Mouse (Mus musculus) heart, adult 2 months (tissue): ENCODE data around the gene Snrnp35. TPM values are rescaled to one million over a fixed set of nuclear protein-coding genes. Genes with fewer than 3 reads are reported as not detected.
A peak's percentile ranks its signal among the peaks of the same experiment; 100 is the strongest.

Experiments
- DNase-seq, 2 experiments: peaks; one replicate each; pipeline ENCODE4 v3.0.0; 2021
- H3K27ac ChIP-seq: fragments of 200-600 bp; 2 replicates; pipeline ENCODE4 v1.8.1; 2022
- H3K27me3 ChIP-seq: fragments of 200-500 bp; 2 replicates; pipeline ENCODE4 v1.6.1; 2012; ENCODE audit warnings: mild to moderate bottlenecking, low read length, inconsistent platforms, mixed read lengths; ENCODE audit not compliant: control insufficient read depth, insufficient read depth
- H3K36me3 ChIP-seq: fragments of 200-500 bp; 2 replicates; pipeline ENCODE4 v1.6.1; 2012; ENCODE audit warnings: low read length, inconsistent platforms; ENCODE audit not compliant: control insufficient read depth, insufficient read depth
- H3K4me1 ChIP-seq: fragments of 200-500 bp; 2 replicates; pipeline ENCODE4 v1.6.1; 2011; ENCODE audit warnings: low read length; ENCODE audit not compliant: control insufficient read depth, insufficient read depth
- H3K4me3 ChIP-seq: fragments of 200-600 bp; 2 replicates; pipeline ENCODE4 v1.8.1; 2022
- H3K79me2 ChIP-seq: fragments of 200-500 bp; replicated peaks from 2 replicates; pipeline ENCODE4 v1.6.1; 2012; ENCODE audit warnings: mild to moderate bottlenecking, inconsistent platforms, low read length, moderate library complexity, mixed read lengths; ENCODE audit not compliant: control insufficient read depth, insufficient read depth
- H3K9ac ChIP-seq: fragments of 200-500 bp; 2 replicates; pipeline ENCODE4 v1.6.1; 2012; ENCODE audit warnings: low read depth, mild to moderate bottlenecking, control low read depth, inconsistent platforms, low read length, mixed read lengths
- CTCF ChIP-seq: fragments of 200-600 bp; IDR thresholded peaks from 2 replicates; pipeline ENCODE4 v1.8.1; 2022; ENCODE audit warnings: antibody characterized with exemption, mild to moderate bottlenecking, moderate library complexity
- EP300 ChIP-seq: fragments of 200-500 bp; IDR thresholded peaks from 2 replicates; pipeline ENCODE4 v1.6.1; 2011; ENCODE audit warnings: low read depth, low read length, control low read depth; ENCODE audit not compliant: insufficient read depth
- POLR2A ChIP-seq: fragments of 200-500 bp; IDR thresholded peaks from 2 replicates; pipeline ENCODE4 v1.6.1; 2011; ENCODE audit warnings: mild to moderate bottlenecking, low read depth, low read length, control low read depth; ENCODE audit not compliant: insufficient read depth
- WGBS: fragments of 180-500 bp; shearing (Covaris S2); methylation state at CpG from one replicate; pipeline ENCODE4 v1.1.7; 2018; 5-methylcytosine and 5-hydroxymethylcytosine counted together
- intact Hi-C: fragments of 180-260 bp; cut with DNase I; formaldehyde crosslinking; loops from one replicate; pipeline ENCODE4 v1.15.1; 2025
- polyA plus RNA-seq: library from polyadenylated mRNA; depleted of rRNA; stranded (reverse); fragments of >200 nt; gene quantifications from 2 replicates; pipeline ENCODE4 v1.2.3, GENCODE M21; 2012
- total RNA-seq, 2 experiments: library from RNA; stranded (reverse); gene quantifications; 2 replicates each; pipeline ENCODE4 v1.2.3; 2021

Snrnp35 gene
- total and polyA plus RNA-seq, 3 experiments, result 2.4 to 14.5 (median 10.5) TPM

DNA sequence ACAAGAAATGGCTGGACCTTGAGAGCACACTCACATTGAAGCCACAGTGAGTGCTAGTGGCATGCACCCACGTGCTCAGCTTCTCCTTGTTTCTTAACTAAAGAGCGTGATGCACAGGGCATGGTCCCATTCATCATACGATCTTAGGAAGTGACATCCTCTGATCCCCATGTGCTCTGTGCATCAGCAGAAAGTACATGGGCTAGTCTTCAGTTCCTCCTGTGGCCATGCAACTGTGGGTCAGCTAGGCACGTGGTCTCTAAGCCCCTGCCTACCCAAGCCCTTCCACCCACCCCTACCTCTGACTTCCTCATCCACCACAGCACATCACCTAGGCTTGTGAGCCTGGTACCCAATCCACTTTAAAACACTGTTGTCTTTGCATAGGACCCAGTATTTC is 9.7 kb downstream of the Snrnp35 start:
- H3K27me3 ChIP-seq, result no peaks in the 10 kb centered on the region

GRCm38 (mm10) chr5:124493455-124493854 is 10.5 kb downstream of the Snrnp35 start:
- Histone ChIP-seq H3K79me2 (no peaks in the 10 kb centered on the region), H3K4me3 (no peak overlapping the region), H3K27ac (no peak overlapping the region), H3K9ac (no peak overlapping the region), H3K27me3 (no peaks in the 10 kb centered on the region), H3K36me3 (peaks cover 17% of the 10 kb centered on the region), H3K4me1 (peaks cover 11% of the 10 kb centered on the region)
- TF ChIP-seq POLR2A (no peak), EP300 (no peak), CTCF (no peak)
- intact Hi-C loops, result no loop called here
- DNase-seq, result no peak
- WGBS, result 80% methylated on average over 11 of the region's 11 CpGs

More for the DNA sequence above, 9.7 kb downstream of the Snrnp35 start:
- Histone ChIP-seq H3K36me3 (peaks cover 13% of the 10 kb centered on the region), H3K79me2 (no peaks in the 10 kb centered on the region), H3K4me1 (peaks cover 5% of the 10 kb centered on the region; the same call in 1 of the 2 replicates), H3K9ac (no peak overlapping the region), H3K4me3 (no peak overlapping the region), H3K27ac (no peak overlapping the region)
- TF ChIP-seq CTCF, result no peak
- no peak for TF ChIP-seq POLR2A
- TF ChIP-seq EP300, result no peak
- no peak for DNase-seq
- 79% methylated on average over 4 of the region's 4 CpGs for WGBS
- intact Hi-C loops, result no loop called here

- peaks cover 21% of the 10 kb centered on the region for H3K36me3 ChIP-seq
- intact Hi-C loops, result no loop called here
Measured at GRCm38 (mm10) chr5:124495547-124495946, 12.6 kb downstream of the Snrnp35 start.

DNA sequence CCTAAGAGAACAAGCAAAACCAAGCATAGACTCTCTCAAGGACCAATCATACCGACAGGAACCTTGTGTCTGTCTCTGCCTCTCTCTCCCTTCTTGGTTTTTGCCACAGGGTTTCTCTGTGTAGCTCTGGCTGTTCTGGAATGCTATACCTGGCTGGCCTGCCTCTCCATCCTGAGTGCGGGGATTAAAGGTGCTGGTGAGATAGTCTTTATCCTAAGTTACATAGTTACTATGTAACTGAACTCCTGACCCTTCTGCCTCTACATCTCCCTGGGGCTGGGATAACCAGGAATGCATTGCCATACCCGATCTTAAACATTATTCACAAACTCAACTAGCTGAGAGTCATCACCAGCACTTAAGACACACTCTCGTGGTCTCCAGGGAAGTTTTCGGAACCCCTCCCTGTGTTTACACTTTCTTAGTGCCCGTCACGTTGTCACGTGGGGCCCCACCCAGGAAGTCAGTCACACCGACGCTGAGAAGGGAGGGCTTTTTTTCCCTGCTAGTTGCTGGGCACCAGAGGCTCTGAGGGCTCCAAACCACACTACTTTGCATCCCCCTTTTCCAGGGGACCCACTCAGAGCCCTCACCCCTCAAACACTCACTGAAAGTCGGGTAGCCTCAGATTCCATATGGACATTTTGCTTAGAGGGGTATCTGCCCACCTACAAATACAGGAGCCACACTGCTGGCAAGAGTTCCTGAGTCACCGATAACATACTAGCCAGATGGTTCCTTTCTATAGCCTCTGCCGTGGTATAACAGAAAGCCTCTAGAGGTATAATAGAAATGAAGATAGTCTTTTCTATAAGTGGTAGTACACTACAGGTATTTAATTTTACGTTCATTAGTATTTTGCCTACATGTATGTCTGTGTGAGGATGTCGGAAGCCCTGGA is 13.9 kb downstream of the Snrnp35 start:
- WGBS, result 56% methylated on average over 15 of the region's 15 CpGs
- H3K27ac ChIP-seq, result peak overlapping the region; percentile 93
- no peak overlapping the region for H3K9ac ChIP-seq
- TF ChIP-seq EP300 (no peak), POLR2A (no peak), CTCF (no peak)
- no peaks in the 10 kb centered on the region for H3K27me3 ChIP-seq
- intact Hi-C loops, result loop anchor here (2.0 kb wide), 1 partner anchor 14 kb away; the partner anchor contains the start of gene Snrnp35
- peaks cover 21% of the 10 kb centered on the region for H3K36me3 ChIP-seq
- H3K79me2 ChIP-seq, result no peaks in the 10 kb centered on the region
- H3K4me3 ChIP-seq, result no peak overlapping the region
- H3K4me1 ChIP-seq, result peaks cover 20% of the 10 kb centered on the region
- DNase-seq, result no peak

More at GRCm38 (mm10) chr5:124495547-124495946, 12.6 kb downstream of the Snrnp35 start:
- Histone ChIP-seq H3K79me2 (no peaks in the 10 kb centered on the region), H3K4me1 (peaks cover 20% of the 10 kb centered on the region), H3K4me3 (no peak overlapping the region), H3K9ac (no peak overlapping the region), H3K27me3 (no peaks in the 10 kb centered on the region), H3K27ac (peak overlapping the region; percentile 93)
- WGBS, result 40% methylated on average over 7 of the region's 7 CpGs
- TF ChIP-seq CTCF (no peak), EP300 (no peak), POLR2A (no peak)
- DNase-seq, result no peak

GRCm38 (mm10) chr5:124498221-124498876 is 15.4 kb downstream of the Snrnp35 start:
- Histone ChIP-seq H3K4me1 (peaks cover 20% of the 10 kb centered on the region), H3K9ac (no peak overlapping the region), H3K27ac (peak overlapping the region; percentile 93), H3K79me2 (no peaks in the 10 kb centered on the region), H3K4me3 (no peak overlapping the region), H3K27me3 (no peaks in the 10 kb centered on the region), H3K36me3 (peaks cover 21% of the 10 kb centered on the region)
- intact Hi-C loops, result loop anchor here (2.0 kb wide), 1 partner anchor 30 kb away; no protein-coding TSS in a partner anchor
- WGBS, result 6% methylated on average over 9 of the region's 9 CpGs
- TF ChIP-seq EP300 (peak; percentile 98), POLR2A (peak; percentile 84), CTCF (no peak)
- DNase-seq, result peak; percentile 74 to 83
